ENCODE assay signal across 7 mouse cellular contexts in the genomic region with DNA sequence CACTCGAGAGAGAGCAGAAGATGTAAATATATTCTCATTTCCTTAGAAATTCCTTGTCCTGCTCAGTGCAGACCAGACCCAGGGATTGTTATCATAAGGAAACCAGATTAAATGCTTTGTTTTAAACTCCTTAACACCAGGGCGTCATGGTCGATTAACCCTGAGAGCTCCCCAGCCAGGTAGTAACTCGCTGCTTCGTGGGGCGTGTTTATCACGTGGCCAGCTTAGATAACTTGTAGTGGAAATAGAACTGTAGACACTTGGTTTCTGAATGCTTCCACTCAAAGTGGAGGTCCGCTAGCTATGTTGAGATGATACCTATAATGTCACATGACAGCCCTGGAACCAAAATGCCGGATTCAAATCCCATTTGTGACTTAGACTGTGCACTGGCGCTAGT. TPM values are rescaled to one million over a fixed set of nuclear protein-coding genes. Genes with fewer than 3 reads are reported as not detected.
DNase-seq lines count a peak whose midpoint lies in the region; ATAC-seq lines count a peak whose summit lies in the region.

No protein-coding gene starts in this region.

- peak overlapping the region; percentile 98 for H3K4me3 ChIP-seq in megakaryocyte, embryonic 14.5 days (replicated peaks)
- H3K4me3 ChIP-seq in hindbrain, embryonic 13.5 days: peak overlapping the region; percentile 88
- H3K4me3 ChIP-seq in liver, embryonic 12.5 days: peak overlapping the region; percentile 87

- H3K27me3 ChIP-seq in megakaryocyte, embryonic 14.5 days (replicated peaks): no peaks in the 10 kb centered on the region
- no peaks in the 10 kb centered on the region for H3K27me3 ChIP-seq in hindbrain, embryonic 13.5 days
- no peaks in the 10 kb centered on the region for H3K27me3 ChIP-seq in liver, embryonic 12.5 days (replicated peaks)

- no peak for ATAC-seq in megakaryocyte, adult 5-6 weeks (ENCODE audit: poor library complexity, severe bottlenecking)
- no peak for ATAC-seq in hindbrain, embryonic 13.5 days (ENCODE audit: low FRiP score)
- no peak for ATAC-seq in liver, embryonic 12.5 days

- WGBS in hindbrain, embryonic 13.5 days: 71% methylated on average over 10 of the region's 10 CpGs
- 45% methylated on average over 10 of the region's 10 CpGs for WGBS in liver, embryonic 12.5 days (ENCODE audit: insufficient replicate concordance)

- no peak overlapping the region for H3K27ac ChIP-seq in hindbrain, embryonic 13.5 days
- no peak overlapping the region for H3K27ac ChIP-seq in liver, embryonic 12.5 days

- H3K9ac ChIP-seq in hindbrain, embryonic 13.5 days: peak overlapping the region; percentile 90
- no peak overlapping the region for H3K9ac ChIP-seq in liver, embryonic 12.5 days

- H3K4me1 ChIP-seq in megakaryocyte, embryonic 14.5 days: peaks cover 34% of the 10 kb centered on the region
- peaks cover 38% of the 10 kb centered on the region for H3K4me1 ChIP-seq in hindbrain, embryonic 13.5 days (replicated peaks)
- H3K4me1 ChIP-seq in liver, embryonic 12.5 days: peaks cover 30% of the 10 kb centered on the region

- H3K4me2 ChIP-seq in hindbrain, embryonic 13.5 days: peak overlapping the region; percentile 88
- peak overlapping the region; percentile 91 for H3K4me2 ChIP-seq in liver, embryonic 12.5 days

- no peak for DNase-seq in right cerebral cortex, postnatal 25 days
- no peak for DNase-seq in frontal cortex, postnatal 10 days (ENCODE audit: low spot score in 2 of 2)
- DNase-seq in right cerebral cortex, postnatal 4 days: no peak

- peaks cover 49% of the 10 kb centered on the region for H3K36me3 ChIP-seq in megakaryocyte, embryonic 14.5 days (replicated peaks; ENCODE audit: low read length)
- H3K36me3 ChIP-seq in hindbrain, embryonic 13.5 days: peaks cover 39% of the 10 kb centered on the region
- peaks cover 43% of the 10 kb centered on the region for H3K36me3 ChIP-seq in liver, embryonic 12.5 days

- H3K9me3 ChIP-seq in megakaryocyte, embryonic 14.5 days: no peaks in the 10 kb centered on the region
- H3K9me3 ChIP-seq in hindbrain, embryonic 13.5 days: no peaks in the 10 kb centered on the region
- H3K9me3 ChIP-seq in liver, embryonic 12.5 days (replicated peaks): no peaks in the 10 kb centered on the region

RNA-seq across cellular contexts. Expression of a gene that starts 1.2 kb away (rescaled TPM):
- polyA plus RNA-seq in megakaryocyte, embryonic 14.5 days (2012; ENCODE audit: insufficient read depth, low replicate concordance): 21.1 and 42.7 TPM in 2 replicates
- total RNA-seq in megakaryocyte, adult 5-6 weeks (2015): 15.2 and 17.2 TPM in 2 replicates
- 8.8 and 15.5 TPM in 2 replicates for total RNA-seq in megakaryocyte, adult 5-6 weeks (2017)
- 53.1 and 56.4 TPM in 2 replicates for polyA plus RNA-seq in hindbrain, embryonic 13.5 days (2015; fragmentation: Nextera tagmentation; extraction: Ambion mirVana)
- 18.5 and 20.0 TPM in 2 replicates for polyA plus RNA-seq in liver, embryonic 12.5 days (2016; fragmentation: Nextera tagmentation; extraction: Ambion mirVana)

RNA-seq across cellular contexts. Expression of a gene that starts 25.3 kb away (rescaled TPM):
- polyA plus RNA-seq in megakaryocyte, embryonic 14.5 days (2012; ENCODE audit: insufficient read depth, low replicate concordance): 0.46 TPM in 1 of 2 replicates, not detected in the other
- total RNA-seq in megakaryocyte, adult 5-6 weeks (2015): 0.65 and 1.2 TPM in 2 replicates
- 0.70 and 0.81 TPM in 2 replicates for total RNA-seq in megakaryocyte, adult 5-6 weeks (2017)
- polyA plus RNA-seq in hindbrain, embryonic 13.5 days (2015; fragmentation: Nextera tagmentation; extraction: Ambion mirVana): 43.2 and 44.4 TPM in 2 replicates
- polyA plus RNA-seq in liver, embryonic 12.5 days (2016; fragmentation: Nextera tagmentation; extraction: Ambion mirVana): 2.8 and 3.0 TPM in 2 replicates

RNA-seq across cellular contexts. Expression of a gene that starts 45.2 kb away (rescaled TPM):
- 0.62 TPM in 1 of 2 replicates, not detected in the other for polyA plus RNA-seq in megakaryocyte, embryonic 14.5 days (2012; ENCODE audit: insufficient read depth, low replicate concordance)
- 5.0 and 5.3 TPM in 2 replicates for total RNA-seq in megakaryocyte, adult 5-6 weeks (2015)
- total RNA-seq in megakaryocyte, adult 5-6 weeks (2017): 3.1 and 6.0 TPM in 2 replicates
- 23.8 and 24.1 TPM in 2 replicates for polyA plus RNA-seq in hindbrain, embryonic 13.5 days (2015; fragmentation: Nextera tagmentation; extraction: Ambion mirVana)
- polyA plus RNA-seq in liver, embryonic 12.5 days (2016; fragmentation: Nextera tagmentation; extraction: Ambion mirVana): 56.5 and 59.7 TPM in 2 replicates

RNA-seq across cellular contexts. Expression of a gene that starts 48.1 kb away (rescaled TPM):
- not detected in 2 replicates for polyA plus RNA-seq in megakaryocyte, embryonic 14.5 days (2012; ENCODE audit: insufficient read depth, low replicate concordance)
- not detected in 2 replicates for total RNA-seq in megakaryocyte, adult 5-6 weeks (2015)
- total RNA-seq in megakaryocyte, adult 5-6 weeks (2017): not detected in 2 replicates
- 0.10 and 0.14 TPM in 2 replicates for polyA plus RNA-seq in hindbrain, embryonic 13.5 days (2015; fragmentation: Nextera tagmentation; extraction: Ambion mirVana)
- polyA plus RNA-seq in liver, embryonic 12.5 days (2016; fragmentation: Nextera tagmentation; extraction: Ambion mirVana): 0.06 and 0.08 TPM in 2 replicates

Comparison
In these comparisons a context has a peak if more than half of its experiments do, and no peak if none do; other contexts are left out.
1. RNA of a gene that starts 25.3 kb away (polyA plus RNA-seq): 43.2 to 44.4 TPM in hindbrain, embryonic 13.5 days; 2.8 to 3.0 TPM in liver, embryonic 12.5 days and 0.46 TPM in megakaryocyte, embryonic 14.5 days; every median in the first group is over 10 times any median in the second.
2. RNA of a gene that starts 45.2 kb away (polyA plus RNA-seq): 56.5 to 59.7 TPM in liver, embryonic 12.5 days and 23.8 to 24.1 TPM in hindbrain, embryonic 13.5 days; 0.62 TPM in megakaryocyte, embryonic 14.5 days; every median in the first group is over 10 times any median in the second.
3. Peak in every context shown above with its lines, with median percentiles within 50 percentile points of each other: H3K4me3 ChIP-seq.